Mouse (Mus musculus) ZHBTc4 (cell line): ENCODE measurements around the gene Cxcl16.
"Not testable (repeated sequence)": the region's sequence is repeated elsewhere in the genome, so short reads cannot be mapped to it uniquely, and the experiment has no call there.

Source experiments
- DNase-seq: peaks from one replicate; pipeline ENCODE4 v3.0.0-alpha.2; 2011; ENCODE audit warnings: low read depth, low spot score

Cxcl16 gene

DNA sequence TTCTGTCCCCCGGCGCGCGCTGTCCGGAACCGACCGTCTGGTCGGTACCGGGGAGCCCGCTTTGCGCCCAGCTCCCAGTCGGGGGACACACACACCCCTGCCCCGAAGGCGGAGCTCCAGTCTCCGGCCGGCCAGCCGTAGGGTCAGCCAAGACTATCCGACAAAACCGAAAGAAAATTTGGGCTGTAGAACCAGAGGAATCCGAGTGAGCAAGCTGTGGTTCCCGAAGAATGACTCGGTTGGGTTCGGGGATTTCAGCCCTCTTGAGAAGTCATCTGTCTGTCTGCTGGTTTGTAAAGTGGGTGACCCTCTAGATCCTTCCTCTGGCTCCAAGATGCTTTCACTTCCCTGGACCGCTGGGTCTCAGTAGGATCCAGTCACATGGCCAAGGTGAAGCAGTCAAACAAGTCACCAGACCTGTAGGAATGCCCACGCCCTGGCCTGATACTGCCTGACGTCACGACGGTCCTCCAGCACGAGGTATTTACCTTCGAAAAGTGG lies at the start of gene Cxcl16:
Cxcl16 (minus strand) TSS at position 384 of the 501 bp plus-strand sequence.
- peak; percentile 63 for DNase-seq

DNA sequence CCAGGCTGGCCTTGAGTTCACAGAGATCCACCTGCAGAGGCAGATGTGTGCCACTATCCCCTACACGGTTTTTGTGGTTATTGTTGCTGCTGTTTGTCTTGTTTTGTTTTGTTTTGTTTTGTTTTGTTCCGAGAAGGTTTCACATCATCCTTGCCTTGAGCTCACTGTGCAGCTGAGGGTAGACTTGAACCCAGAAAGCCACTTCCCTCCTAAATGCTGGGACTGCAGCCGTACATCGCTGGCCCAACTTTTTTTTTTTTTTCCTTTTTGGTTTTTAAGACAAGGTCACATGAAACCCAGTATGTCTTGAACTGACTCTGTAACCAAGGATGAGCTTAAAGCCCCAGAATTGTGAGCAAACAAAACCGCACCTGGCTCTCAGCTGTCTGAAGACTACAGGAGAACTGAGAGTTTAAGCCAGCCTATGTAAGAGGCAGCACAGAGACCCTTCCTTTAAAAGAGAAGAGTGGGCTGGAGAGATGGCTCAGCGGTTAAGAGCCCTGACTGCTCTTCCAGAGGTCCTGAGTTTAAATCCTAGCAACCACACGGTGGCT lies 47.3 kb upstream of the Cxcl16 start:
- DNase-seq = no peak

- peak; percentile 74 for DNase-seq
Measured at GRCm38 (mm10) chr11:70506385-70506784, 46.6 kb upstream of the Cxcl16 start.

DNA sequence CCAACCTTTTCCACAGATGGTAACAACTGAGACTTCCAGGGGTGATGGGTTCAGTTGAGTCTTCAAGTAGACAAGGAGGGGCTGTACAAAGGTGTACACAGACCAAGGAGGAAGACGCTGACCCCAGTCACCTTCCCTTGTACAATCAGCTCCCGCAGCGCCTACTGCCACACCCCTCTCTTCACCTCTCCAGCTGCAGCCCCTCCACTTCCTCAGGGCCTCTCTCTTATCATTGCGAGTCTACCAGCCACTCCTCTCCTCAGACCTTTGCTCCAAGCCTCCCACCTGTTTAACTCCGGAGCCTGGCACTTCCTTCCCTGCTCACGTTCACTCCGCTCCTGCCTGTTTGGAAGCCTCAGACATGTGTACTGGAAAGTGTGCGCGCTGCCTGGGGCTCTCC lies 45.2 kb upstream of the Cxcl16 start, which contains the start of gene Tm4sf5:
Tm4sf5 (plus strand) TSS at position 275 of the 400 bp plus-strand sequence.
- DNase-seq = no peak

DNA sequence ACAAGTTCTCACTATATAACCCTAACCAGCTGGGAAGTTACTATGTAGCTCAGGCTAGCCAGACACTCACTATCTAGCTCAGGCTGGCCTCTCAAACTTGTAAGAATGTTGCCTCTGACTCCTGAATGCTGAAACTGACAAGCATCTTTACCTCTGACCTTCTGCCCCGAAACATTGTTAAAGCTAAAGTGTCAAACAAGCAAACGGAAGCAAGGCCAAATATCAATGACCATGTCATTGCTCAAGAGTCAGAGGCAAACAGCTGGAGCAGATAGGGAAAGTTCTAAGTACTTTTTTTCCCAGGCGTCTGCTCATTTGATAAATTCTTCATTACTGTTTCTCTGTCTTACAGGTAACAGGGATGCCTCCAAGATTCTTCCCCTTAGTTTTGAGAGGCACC lies 42.2 kb upstream of the Cxcl16 start:
- DNase-seq = no peak

DNA sequence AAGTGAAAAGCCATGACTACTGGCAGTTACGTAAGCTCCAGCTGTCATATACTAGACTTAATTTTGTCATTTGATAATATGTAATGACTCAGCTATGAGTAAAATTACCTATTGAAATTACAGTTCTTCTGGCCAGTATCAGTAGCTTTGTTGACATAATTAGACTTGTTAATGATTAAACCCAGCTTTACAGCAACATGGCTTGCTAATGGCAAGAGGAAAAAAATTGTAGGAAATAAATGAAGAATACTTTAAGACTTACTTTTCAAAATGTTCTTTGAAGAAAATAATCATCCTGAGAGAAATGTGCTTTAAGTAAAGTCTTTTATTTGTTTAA lies 40.7 kb upstream of the Cxcl16 start:
- DNase-seq = no peak

GRCm38 (mm10) chr11:70499566-70500475 lies 40.0 kb upstream of the Cxcl16 start:
- DNase-seq = no peak

GRCm38 (mm10) chr11:70489684-70490083 lies 29.9 kb upstream of the Cxcl16 start:
- DNase-seq = no peak

DNA sequence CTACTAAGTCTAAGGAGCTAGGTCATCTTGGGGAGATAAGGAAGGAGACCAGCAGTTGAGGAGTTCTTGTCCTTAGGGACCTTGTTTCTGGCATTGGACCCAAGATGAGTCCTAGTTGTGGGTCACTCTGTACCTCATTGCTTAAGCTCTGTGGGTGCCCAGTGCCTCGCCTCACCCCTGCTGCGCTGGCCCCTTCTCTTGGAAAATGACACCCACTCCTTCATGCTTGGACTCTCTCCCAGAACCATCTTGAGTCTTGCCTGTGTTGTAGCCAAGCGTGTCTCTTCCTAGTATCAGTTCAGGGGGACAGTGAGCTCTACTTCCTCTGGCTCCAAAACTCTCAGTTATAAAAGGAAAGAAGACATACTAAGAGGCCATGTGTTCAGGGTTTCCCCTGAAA lies 29.4 kb upstream of the Cxcl16 start:
- no peak for DNase-seq

GRCm38 (mm10) chr11:70487816-70488215 lies 28.0 kb upstream of the Cxcl16 start:
- no peak for DNase-seq

- no peak for DNase-seq
Measured at GRCm38 (mm10) chr11:70485498-70485897, 25.7 kb upstream of the Cxcl16 start.

DNA sequence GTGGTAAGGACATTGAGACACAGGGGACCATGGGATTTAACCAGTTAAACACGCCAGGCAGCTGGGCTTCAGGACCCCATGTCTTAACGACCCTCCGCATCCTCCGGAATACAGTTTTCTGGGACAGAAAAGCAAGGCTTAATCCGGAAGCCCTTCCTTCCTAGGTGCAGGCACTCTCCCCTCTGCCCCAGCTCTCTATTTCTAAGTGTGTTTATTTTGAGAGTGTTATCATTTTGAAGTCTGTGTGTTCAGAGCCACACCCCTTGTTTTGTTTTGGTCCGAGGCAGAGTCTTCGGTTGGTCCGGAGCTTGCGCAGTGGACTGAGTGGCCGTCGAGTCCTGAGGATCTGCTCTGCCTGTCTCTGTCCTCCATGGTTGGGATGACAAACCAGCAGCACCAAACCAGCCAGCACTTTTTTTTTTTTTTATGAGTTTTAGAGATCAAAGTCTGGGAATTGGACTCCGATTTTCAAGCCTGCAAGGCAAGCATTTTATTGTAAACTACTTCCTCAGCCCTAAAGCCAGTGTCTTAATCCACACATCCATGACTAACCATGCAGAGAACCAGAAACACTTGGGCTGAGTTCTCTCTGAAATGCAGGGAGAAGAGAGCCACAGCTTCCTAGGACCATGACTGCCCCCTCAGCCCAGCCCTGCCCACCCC lies 15.2 kb upstream of the Cxcl16 start:
- DNase-seq = no peak

DNA sequence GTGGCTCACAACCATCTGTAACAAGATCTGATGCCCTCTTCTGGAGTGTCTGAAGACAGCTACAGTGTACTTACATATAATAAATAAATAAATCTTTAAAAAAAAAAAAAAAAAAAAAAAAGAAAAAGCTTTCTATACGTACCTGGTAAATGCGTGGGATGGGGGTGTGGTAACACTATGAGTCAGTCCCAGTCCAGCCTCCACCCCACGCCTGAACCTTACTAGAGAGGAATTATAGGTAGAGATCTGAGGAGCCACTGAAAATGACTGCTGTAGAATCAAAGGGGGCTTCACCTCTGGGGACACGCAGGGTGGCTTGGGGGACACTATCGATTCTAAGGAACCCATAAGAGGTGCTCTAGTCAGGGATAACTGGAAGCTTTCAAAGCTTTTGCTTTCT lies 13.5 kb upstream of the Cxcl16 start:
- not testable (repeated sequence) for DNase-seq

DNA sequence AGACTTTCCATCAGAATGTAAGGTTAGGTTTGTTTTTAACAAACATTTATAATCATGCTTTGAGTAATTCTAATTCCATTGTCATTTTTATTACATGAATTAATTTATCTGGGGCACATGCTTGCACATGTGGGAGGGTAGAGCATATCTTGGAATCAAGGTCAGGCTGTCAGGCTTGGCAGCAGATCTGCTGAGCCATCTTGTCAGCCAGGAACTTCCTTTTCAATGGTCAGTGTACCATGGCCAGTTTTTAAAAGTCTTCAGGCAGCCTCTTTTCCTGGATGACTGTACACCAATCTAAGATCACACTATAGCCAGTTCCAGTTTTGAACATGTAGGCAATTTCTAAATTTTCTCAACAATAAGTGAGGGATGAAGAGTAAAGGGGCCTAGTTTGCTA lies 12.9 kb upstream of the Cxcl16 start:
- no peak for DNase-seq

GRCm38 (mm10) chr11:70469764-70470163 lies 10.0 kb upstream of the Cxcl16 start:
- DNase-seq = no peak

DNA sequence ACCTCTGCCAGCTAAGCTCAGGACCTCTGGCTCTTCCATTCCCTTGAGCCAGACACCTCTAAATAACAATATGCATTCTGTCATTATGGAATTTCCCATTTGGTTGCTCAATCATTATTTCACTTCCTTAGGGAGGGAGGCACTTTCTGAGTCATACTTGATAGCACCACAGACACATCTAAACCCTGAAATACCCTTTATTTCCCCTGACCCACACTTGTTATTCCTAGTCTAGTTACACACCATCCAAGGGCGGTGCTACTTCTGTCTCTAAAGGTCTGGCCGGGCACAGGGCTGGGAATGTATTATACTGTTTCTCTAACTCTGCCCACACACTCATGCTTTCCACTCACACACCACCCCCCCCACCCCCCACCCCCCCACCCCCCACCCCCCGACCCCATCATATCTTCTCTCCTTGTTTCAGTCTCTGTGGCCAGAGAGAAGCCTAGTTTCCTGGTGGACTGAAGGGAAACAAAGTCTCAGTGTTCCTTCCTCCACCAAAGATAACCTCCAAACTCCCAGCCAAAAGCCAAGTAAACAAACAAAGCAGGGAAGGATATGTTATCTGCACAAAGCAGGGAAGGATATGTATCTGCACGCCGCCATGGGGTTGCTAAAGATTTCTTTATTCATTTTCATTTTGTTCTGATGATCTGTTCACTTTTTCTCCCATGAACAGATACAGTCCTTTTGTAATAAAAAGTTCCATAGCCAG lies 8.3 kb upstream of the Cxcl16 start:
- DNase-seq = no peak

- peak; percentile 47 for DNase-seq
Measured at GRCm38 (mm10) chr11:70465824-70466223, 6.0 kb upstream of the Cxcl16 start.

- DNase-seq = no peak
Measured at GRCm38 (mm10) chr11:70465211-70465610, 5.4 kb upstream of the Cxcl16 start.

DNA sequence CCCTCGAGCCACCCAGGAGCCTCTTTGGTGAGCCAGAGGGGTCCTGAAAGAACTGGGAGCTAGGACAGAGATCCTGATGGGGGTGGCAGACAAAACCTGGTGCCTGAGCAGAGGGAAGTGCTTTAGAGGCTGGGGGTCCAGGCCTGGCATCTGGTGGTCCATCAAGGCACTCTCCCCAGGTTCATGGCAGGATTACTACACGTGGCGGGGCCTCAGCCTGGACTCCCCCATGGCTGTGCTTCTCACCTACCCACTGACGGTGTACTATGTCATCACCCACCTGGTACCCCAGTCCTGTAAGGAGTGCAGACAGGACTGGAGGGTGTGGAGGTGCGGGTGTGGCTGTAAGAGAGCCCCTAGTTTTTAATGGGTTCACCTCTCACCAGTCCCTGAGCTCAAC lies 4.2 kb upstream of the Cxcl16 start:
- DNase-seq = no peak

GRCm38 (mm10) chr11:70458688-70459600 lies 840 bp downstream of the Cxcl16 start, which contains the start of gene Zmynd15:
Zmynd15 (plus strand) TSS chr11:70459433.
- no peak for DNase-seq
